Mouse (Mus musculus) spleen, postnatal 36 days (tissue): ENCODE measurements around the gene Mt4.
A peak's percentile ranks its signal among the peaks of the same experiment; 100 is the strongest.

Experiments used
- DNase-seq, 2 experiments: peaks; one replicate each; pipeline ENCODE4 v3.0.0; 2022; ENCODE audit warnings: low spot score in 2 of 2, mixed read lengths in 1 of 2

Gene Mt4

DNA sequence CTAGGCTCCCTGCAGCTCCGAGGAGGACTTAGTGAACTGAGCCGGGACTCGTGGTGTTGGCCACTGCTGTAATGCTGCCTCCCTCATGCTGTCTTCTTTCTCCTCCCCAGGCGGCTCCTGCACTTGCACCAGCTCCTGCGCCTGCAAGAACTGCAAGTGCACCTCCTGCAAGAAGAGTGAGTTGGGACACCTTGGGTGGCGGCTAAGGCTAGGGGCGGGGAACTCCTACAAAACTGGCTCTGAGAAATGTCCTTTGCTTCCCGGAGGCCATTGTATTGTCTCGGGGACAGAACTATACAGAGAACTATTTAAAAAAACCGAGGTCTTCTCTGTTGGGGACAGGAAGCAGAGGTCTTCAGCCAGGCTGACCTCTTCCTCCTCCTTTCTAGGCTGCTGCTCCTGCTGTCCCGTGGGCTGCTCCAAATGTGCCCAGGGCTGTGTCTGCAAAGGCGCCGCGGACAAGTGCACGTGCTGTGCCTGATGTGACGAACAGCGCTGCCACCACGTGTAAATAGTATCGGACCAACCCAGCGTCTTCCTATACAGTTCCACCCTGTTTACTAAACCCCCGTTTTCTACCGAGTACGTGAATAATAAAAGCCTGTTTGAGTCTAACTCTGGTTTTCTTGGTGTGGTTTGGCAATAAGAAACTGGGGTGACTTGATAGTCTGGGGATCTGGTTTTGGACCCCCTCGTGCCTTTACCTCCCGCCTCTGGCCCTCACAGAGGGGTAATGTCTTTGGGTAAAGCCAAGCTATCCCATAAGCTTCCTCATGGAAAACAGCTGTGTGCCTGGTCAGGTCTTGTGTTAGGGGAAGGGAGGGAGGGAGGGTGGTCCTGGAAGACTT, 42.9 kb downstream of the Mt4 start:
- DNase-seq, result no peak

DNA sequence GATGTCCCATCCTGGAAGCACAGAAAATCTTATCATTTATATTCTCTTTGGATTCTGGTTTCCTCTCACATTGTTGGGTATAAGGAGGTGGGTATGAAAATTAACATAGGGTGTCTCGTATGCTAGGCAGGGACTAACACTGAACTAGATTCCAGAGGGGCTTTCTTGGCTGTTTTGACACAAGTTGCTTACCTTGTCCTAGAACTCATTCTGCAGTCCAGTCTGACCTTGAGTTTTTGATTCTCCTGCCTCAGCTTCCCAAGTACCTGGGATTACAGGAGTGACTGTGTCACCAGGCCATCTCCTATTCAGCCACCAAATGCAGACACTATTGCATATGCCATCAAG, 43.5 kb downstream of the Mt4 start:
- no peak for DNase-seq

DNA sequence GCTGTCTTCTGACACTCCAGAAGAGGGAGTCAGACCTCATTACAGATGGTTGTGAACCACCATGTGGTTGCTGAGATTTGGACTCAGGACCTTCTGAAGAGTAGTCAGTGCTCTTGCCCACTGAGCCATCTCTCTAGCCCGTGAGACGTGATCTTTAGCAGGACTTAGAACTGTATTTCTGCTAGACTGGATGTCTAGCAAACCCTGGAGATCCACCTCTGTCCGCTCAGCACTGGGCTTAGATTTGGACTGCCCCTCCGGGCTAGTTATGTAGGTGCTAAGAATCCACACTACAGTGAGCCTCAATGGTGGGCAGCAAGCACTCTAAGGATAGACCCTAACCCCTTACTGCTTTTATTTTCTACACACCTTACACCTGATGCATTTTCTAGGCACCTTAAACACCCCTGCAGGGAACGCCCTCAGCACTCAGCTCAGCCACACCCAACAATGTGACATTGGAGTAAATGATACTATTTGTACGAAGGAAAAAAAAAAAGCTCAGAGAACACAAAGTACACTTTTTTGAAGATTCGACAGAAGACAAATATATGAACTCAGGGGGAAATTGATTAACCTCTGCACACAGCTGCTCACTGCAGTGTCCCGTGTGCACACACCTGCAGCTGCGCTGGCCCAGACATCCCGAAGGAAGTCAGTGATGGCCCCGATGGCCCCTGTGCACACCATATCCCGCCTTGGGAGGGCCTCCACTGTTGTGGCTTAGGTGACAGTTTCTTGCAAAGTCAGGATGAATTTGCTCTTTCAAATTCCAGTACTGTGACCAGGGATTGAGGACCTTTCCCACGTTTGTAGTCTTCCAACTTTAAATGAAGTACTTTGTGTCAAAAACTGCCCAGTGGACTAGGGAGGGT, 45.3 kb downstream of the Mt4 start:
- DNase-seq, result no peak

DNA sequence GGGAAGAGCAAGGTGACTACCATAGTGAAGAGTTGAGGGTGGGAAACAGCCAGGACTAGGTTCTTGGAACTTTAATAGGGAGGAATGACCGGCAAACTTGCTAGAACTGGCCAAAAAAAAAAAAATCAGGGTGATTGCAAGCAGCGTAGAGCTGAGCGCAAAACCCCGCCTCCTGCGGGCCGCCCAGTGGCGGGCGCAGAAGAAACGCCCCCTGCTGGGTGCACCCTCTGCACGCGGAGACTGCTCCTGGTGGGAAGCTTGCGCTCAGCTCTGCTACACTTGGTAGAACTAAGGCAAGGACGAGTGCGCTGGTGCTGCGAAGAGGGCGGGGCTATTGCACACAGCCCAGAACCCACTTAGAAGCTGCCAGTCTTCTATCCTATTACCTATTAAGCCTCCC, 46.1 kb downstream of the Mt4 start:
- DNase-seq, result peak; percentile 61 to 63

DNA sequence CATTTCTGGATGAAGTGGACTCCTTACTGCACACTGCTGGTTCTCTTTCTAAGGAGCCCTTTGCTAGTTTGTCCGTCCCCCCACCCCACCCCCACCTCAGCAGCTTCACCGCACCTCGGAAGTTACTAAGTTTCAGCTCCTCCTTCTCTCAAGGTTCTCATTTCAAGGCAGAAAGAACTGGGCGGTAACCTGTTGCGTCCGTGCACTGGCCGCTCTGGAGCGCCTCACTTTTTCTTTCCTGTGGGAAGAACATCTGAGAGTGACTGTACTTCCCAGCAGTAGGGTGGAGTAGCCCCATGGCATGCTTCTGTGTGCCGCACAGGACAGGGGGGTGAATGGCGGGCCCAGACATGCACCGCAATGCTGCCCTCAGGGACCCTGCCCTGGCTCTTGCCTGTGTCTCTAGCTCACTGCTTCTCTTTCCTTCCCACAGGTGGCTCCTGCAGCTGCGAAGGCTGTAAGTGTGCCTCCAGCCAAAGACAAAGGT, 47.4 kb downstream of the Mt4 start:
- DNase-seq, result no peak

DNA sequence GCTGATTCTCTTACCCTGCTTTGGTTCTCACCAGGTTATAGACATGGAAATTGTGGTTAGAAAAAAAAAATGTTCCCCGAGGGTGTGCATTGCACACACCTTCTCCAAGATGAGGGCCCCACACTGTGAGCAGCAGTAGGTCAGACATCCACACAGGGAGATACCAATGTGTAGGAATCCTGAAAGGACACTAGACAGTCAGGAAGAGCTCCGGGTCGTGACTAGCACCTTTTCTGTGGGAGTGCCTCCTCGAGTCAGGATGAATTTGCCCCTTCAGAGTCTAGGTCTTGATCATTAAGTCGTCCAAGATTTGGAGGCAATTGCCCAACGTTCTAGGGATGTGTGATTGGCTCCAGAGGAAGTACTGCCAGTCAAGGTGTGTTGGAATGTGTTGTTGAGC, 48.8 kb downstream of the Mt4 start:
- DNase-seq, result no peak

DNA sequence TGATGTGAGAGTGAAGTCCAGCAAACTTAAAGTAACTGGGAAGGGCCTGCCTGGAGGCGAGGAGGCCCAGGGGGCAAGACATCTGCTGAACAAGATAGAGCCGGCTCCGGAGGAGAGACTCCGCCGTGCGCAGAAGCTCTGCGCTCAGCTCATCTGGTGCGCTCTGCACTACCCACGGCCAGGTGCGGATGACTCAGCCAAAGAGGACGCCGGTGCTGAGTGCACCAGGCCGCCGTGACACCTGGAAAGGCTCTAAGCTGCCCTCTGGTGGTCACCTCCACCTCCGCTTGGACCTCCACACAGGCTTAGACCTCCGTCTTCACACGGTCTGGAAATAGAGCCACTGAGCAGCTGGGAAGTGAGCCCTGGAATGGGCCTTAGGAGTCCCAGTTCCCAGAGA, 49.5 kb downstream of the Mt4 start:
- peak; percentile 56 to 57 for DNase-seq

DNA sequence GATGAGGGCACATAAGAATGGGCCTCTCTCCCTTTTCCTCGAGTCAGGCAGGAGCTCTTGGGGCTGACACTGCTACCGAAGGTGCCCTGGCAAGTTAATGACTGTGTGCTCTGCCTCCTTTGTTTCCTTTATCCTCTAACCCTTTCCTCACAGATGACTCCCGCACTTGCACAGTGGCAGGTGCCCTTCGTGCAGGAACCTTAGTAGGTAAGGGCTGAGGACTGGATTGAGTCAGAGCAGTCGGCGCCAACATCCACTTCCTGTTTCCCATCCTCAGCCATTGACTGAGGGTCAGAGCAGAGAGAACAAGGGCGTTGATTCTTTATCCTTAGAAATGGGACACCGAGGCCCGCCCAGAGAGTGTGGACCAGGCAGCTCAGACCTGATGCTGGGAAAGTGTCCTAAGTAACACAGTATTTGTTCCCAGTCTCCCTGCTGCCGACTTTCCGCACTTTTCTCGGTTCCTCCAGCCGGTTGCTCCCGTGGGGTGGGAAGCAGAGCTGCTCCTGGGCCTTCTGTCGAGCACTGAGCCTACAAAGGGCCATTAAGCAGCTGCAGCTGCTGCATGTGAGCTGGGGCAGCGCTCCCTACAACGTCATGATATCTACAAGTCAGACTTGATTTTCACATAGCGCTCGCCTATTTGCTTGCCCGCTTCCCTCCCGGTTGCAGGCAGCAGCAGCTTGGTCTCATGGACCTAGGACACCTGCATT, 50.4 kb downstream of the Mt4 start:
- DNase-seq, result no peak
